Mouse (Mus musculus) urinary bladder, postnatal 4 days (tissue): ENCODE measurements at regions not wholly inside any gene's neighbourhood (a gene's known extent, or its start where the extent isn't known, plus 50 kb on each side); places are given as distances from the start of the nearest gene placed in this dataset.

Source experiments
- DNase-seq, 2 experiments: peaks; one replicate each; pipeline ENCODE4 v3.0.0; 2021 to 2022; ENCODE audit warnings: low spot score in 2 of 2

DNA sequence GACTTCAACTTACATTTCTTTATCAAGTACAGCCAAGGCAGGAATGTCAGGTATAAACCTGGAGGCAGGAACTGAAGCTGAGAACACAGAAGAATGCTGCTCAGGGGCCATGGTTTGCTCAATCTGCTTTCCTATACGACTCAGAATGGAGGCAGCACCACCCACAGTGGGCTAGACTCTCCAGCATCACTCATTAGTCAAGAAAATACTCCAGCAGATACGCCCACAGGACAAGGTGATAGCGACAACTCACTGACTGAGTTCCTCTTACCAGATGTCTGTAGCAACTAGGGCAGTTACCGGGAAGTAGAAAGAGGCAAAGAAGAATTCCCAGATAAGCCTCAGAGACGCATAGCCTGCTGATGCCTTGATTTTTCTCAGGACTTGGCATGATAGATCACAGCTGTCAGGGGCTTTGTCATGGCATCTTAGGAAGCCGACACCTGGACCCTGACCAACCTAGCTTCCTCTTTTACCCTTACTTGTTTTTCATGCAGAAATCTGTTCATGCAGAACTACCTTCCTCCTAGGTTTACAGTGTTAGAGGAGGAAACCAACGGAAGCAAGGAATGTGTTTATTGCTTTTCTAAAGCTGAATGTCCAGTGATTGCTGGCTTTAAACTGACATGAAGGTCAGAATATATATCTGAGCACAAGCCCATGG is 110.7 kb upstream of the Sp4 start:
- DNase-seq, result no peak

DNA sequence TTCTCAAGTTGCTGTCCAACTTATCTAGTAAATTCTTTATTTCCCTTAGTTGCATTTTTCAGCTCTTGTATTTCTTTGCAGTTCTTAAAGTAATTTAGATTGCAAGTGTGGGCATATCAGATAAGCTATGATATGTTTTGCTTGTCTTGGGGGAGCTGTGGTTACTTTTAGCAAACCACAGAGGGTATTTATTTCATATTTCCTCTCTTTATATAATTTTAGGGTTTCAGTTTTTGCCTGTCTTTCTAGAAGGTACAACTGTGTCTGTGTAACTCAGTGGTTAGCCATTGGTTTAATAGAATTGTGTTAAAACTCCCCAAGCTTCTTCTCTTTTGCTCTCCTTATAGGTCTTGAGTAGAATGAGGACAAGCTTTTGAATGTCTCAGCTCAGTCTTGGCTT is 109.7 kb upstream of the Sp4 start:
- no peak for DNase-seq

DNA sequence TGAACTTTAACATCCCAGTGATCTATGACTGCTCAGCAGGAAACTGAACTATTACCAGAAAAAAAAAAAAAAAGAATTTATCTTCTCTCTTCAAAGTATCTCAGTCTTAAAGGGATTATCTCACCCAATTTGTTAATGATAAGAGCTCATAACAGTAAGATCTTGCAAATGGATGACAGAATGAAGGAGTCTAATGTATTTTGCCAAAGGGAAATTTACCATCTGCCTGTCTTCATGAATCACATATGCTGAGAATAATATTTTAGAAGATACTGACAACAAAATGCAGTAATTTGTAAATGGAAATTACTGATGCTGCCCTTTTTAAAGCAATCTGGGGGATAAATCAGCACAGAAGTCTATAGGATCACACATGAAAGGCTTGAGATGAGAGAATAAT is 103.9 kb upstream of the Sp4 start:
- DNase-seq, result no peak

DNA sequence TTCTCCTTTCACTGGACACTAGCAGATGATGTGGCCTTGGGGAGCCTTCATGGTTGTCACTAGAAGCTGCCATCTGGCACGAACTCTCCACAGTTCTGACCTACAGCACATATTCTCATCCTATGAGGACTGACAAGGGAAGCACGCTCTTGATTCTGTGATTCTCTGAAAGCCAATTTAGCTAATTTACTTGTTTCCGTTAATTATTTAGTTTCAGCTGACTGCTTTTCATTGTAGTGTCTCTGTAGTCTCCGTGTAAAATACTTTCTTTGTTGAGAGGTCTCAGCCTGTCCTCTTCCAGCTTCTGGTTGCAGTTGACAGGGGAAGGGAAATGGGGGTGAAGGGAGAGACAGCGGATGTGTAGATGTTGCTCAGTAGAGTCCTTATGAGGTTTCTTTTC is 102.9 kb upstream of the Sp4 start:
- DNase-seq, result no peak

DNA sequence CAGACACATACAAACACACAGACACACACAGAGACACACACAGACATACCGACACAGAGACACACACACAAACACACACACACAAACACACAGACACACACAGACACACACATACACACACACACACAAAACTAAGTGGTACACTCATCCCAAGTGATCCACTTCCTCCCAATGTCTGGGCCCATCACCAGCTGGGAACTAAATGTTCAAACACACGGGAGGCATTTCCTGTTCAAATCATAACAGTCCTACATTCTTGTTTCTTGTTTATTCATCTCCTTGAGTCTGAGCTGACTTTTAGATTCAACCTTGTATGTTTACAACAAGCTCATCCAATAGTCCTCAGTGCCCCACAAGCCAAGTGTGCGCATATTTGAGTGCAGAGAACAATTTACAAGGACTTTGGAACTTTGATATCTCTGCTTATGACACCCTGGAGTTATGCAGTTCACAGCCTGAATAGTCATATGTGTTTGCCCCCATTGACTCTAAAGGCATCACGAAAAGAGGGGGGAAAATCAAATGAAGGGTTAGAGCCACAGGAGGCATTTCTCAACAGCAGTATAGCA is 102.4 kb upstream of the Sp4 start:
- no peak for DNase-seq

DNA sequence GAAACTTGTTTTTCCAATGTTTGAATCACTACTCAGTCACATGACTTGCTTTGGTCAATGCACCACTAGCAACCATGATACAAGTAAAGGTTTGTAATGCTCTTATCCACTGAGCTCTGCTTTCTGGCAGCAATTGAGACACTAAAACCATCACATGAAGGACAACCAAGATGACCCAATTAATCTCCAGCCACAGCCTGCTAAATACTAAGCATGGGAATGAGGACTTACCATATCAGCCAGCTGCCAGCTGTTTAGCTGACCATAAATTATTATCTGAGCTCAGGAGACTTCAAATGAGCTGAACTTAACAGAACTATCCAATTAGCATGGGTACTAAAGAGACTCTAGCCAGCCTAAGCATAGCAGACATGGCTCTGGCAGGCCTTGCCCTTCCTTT is 100.1 kb upstream of the Sp4 start:
- DNase-seq, result no peak

DNA sequence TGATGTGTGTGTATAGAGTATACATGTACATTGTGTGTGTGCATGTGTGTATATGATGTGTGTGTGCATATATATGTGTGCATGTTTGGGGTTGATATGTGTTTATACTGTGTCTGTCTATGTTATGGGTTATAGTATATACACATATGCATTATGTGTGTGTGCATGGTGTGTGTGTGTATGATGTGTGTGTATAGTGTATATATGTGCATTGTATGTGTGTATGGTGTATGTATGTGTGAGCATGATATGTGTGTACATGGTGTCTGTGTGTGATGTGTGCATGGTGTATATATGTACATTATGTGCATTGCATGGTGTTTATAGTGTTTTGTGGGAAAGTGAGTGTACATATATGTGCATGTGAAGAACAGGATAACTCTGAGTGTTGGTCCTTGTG is 90.4 kb upstream of the Sp4 start:
- no peak for DNase-seq

DNA sequence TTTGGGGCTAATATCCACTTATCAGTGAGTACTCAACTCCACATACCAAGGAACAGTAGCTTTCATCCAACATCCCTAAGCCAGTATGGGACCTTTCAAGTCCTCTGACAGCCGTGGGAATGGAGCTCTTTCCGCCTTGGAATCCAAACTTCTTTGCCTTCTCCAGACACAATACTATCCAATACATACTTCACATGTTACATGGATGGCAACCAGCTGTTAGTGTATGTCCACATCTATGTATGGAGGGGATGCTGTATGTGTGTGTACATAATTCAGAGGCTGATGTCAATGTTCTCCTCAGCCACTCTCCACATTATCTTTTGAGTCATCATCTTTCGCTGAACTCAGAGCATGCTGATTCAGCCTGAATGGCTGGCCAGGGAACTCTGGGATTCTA is 79.8 kb upstream of the Sp4 start:
- DNase-seq, result no peak

DNA sequence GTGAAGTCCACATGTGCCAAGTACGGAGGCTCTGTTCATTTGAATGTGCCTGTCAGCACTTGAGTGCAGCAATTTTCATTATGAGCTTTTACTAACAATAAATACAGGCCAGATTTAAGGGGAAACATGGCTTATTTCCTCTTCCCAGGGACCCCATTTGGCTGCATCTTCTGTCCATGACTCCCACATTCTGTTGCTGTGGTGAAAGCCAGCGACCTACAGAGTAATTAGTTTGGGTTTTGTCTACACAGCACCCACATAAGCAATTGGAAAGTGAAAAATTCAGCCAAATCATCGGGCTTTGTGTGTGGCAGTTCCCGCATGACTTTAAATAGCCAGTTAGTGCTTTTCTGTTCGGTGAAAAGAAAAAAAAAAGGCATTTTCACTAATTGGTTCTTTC is 76.7 kb upstream of the Sp4 start:
- DNase-seq, result no peak

DNA sequence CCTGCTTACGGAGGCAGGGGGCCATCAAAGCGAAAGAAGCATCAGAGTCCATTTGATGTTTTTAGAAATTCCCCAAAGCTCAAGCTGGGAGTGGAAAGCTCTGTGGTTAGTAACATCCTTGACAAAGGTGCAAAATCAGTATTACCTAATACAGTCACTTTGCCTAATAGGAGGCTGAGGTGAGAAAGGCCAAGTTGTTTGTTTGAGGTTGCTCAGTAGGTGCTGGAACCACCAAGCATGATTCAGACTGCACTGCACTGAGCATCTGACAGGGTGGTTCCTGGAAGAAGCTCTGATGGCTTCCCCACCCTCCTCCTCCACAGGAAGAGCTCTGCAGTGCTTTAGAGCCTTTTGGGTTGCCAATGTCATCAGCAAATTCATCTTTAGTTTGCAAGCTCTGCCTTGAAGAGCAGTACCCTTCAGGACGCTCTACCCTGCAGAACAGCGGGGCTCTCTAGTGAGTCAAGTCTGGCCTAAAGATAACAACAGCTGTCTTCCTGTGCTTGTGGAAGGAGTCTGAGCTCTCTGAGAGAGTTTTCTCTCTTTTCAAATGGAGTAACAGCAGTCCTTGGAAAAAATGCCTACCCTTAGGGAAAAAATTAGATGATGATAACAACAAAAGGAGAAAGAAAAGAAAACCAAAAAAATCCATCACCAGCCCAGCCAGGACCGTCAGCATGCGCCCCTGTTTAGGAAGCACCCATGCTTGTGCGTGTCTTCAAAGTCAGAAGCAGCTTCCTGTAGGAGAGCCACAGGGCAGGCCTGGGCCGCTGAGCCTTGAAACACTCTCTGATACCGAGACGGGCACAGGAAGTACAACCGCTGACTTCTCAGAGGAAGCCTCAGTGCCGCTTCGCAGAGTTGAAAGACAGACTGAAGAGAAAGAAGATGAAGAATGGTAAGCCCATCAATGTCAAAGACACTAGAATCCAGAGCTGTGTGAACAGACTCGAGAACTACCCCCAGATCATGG is 75.6 kb upstream of the Sp4 start:
- no peak for DNase-seq

DNA sequence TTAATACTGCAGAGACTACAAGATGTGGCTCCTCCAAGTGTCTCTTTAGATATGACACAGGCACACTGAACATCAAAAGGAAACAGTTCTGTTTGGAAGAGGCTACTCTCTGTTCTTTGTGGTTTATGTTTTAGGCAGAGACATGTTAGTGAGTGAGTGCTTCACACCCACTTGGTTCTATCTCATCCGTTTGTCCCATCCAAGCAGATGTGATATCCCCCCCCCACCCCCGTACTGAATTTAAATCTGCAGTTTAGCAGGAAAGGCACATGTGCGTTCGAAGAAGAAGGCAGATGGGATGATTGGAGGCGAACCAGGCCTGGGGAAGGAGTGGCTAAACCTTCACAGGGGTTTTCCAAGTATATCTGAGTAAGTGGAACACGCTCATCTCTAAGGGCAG is 72.0 kb upstream of the Sp4 start:
- DNase-seq, result no peak

DNA sequence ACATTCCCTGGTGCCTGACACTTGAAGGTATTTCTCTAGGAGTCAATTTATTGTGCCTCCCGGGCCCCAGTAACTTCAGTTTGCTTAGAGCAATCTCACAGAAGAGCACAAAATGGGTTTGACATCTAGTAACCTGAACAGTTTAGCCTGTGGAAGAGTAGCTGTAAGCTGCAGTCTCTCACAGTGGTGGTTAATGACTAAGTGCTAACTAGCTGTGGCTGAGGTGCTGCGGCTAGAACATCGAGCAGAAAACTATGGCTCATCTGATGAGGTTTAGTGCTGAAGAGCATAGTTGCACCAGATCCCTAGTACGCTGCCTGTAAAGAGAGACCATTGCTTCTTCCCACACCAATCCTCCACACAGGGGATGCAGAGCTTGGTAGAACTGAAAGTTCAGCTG is 70.7 kb upstream of the Sp4 start:
- DNase-seq, result no peak

DNA sequence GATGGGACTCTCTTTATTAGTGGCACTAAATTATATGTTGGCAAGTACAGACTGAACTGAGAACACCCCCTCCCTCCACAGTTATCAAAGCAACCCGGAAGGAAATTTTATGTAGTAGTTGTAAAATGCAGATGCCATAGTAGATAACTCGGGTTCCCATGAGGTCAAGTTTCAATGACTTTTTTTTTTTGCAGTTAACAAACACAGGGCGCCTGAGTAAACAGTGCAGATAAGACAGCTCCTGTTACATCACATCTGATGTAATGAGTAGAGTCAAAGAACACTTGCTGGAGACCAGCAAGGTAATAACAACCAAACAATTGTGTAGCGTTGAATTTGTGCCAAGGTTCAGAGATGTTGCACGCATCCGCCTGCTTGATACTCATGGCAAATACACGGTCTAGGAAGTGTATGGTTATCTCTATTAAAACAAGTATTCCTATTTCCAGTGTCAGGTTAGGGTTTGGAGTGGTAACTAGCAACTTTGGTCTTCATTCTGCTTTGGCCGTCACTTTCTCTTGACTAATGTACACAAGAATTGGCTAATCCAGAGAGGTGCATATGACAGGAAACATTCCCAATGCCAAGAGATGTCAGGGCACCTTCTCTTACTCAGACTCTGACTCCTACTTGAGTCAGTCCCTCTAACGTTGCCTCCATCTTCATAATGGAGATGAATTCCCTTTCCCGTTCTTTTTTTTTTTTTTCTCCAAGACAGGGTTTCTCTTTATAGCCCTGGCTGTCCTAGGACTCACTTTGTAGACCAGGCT is 66.3 kb upstream of the Sp4 start:
- no peak for DNase-seq

DNA sequence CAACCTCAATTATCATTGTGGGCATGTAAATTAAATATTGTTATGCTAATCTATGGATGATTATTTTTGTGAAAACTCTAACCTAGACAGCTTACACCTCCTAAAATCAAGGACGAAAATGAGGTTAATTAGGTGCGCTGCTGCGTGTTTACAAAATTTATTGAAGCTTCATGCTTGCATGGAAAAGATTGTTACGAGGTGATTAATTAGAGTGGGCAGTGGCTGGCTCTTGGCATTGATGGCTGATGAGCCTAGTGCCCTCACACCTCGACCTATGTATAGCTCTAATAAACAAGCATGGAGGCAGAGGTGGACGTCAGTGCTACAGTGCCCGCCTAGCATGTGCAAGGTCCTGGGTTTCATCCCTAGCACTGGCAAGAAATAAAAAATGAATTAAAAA is 51.6 kb upstream of the Sp4 start:
- DNase-seq, result no peak

DNA sequence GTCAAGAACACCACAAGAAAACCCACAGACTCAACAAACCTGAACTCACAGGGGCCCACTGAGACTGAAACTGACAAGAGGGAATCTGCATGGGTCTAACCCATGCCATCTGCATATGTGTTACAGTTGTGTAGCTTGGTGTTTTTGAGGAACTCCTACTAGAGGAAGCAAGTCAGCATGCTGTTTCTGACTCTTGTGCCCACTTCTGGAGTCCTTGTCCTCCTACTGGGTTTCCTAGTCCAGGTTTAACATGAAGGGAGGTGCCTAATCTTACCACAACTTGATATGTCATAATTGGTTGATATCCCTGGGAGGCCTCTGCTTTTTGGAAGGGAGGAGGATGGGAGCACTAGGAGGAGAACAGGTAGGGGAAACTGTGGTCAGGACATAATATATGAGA is 50.2 kb upstream of the Sp4 start:
- DNase-seq, result no peak
